Mouse (Mus musculus) limb, embryonic 15.5 days (tissue): ENCODE measurements at regions not wholly inside any gene's neighbourhood (a gene's known extent, or its start where the extent isn't known, plus 50 kb on each side); places are given as distances from the start of the nearest gene placed in this dataset.

Experiments
- ATAC-seq: fragments of 200-750 bp; cut with Nextera tagmentation; 2 replicates; pipeline ENCODE4 v1.8.0; 2017; ENCODE audit warnings: low read depth, moderate TSS enrichment; ENCODE audit not compliant: insufficient number of reproducible peaks, low FRiP score, low TSS enrichment
- H3K27ac ChIP-seq: fragments of 300-500 bp; sonication (generic); 2 replicates; pipeline ENCODE4 v1.5.1; 2015; ENCODE audit warnings: moderate library complexity, mild to moderate bottlenecking, inconsistent platforms
- H3K27me3 ChIP-seq: fragments of 300-500 bp; sonication (generic); 2 replicates; pipeline ENCODE4 v1.6.1; 2015; ENCODE audit warnings: inconsistent platforms
- H3K36me3 ChIP-seq: fragments of 300-500 bp; sonication (generic); 2 replicates; pipeline ENCODE4 v1.6.1; 2015; ENCODE audit warnings: inconsistent platforms
- H3K4me1 ChIP-seq: fragments of 300-500 bp; sonication (generic); 2 replicates; pipeline ENCODE4 v1.6.1; 2015; ENCODE audit warnings: inconsistent platforms
- H3K4me2 ChIP-seq: fragments of 300-500 bp; sonication (generic); 2 replicates; pipeline ENCODE4 v1.6.1; 2015; ENCODE audit warnings: mild to moderate bottlenecking, inconsistent platforms
- H3K4me3 ChIP-seq: fragments of 300-500 bp; sonication (generic); 2 replicates; pipeline ENCODE4 v1.5.1; 2015; ENCODE audit warnings: mild to moderate bottlenecking, inconsistent platforms
- H3K9ac ChIP-seq: fragments of 300-500 bp; sonication (generic); 2 replicates; pipeline ENCODE4 v1.6.1; 2015; ENCODE audit warnings: inconsistent platforms
- H3K9me3 ChIP-seq: fragments of 300-500 bp; sonication (generic); 2 replicates; pipeline ENCODE4 v1.6.1; 2016; ENCODE audit warnings: inconsistent platforms
- WGBS: fragments of 180-500 bp; shearing (Covaris S2); methylation state at CpG from one replicate; pipeline ENCODE4 v1.1.7; 2015; 5-methylcytosine and 5-hydroxymethylcytosine counted together

DNA sequence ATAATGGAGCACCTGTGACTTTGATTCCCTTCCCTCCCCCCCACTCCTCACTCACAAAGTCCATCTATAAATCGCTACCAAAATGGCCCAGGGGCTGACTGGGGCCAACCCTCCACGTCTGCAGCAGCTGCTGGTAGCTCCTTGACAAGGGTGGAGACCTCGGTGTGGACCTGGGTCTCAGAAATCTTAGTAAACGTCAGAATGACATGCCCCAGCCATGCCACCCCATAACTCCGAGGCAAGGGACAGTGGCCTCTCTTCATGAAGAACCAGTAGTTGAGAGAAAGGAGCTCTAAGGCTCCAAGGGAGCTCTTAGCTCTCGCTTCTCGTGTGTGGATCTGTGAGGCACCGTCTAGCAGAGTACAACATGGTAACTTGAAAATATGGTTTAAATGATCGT, 398.4 kb downstream of the Zfp536 start:
- H3K27ac ChIP-seq: no peak overlapping the region
- 0 out of 2 replicates have a peak, but pooled peaks cover 4% of the 10 kb centered on the region for H3K27me3 ChIP-seq
- WGBS: 24% methylated on average over 9 of the region's 9 CpGs
- no peak overlapping the region for H3K4me2 ChIP-seq
- no peaks in the 10 kb centered on the region for H3K9me3 ChIP-seq
- H3K36me3 ChIP-seq: no peaks in the 10 kb centered on the region
- H3K4me3 ChIP-seq: no peak overlapping the region
- no peak for ATAC-seq
- peaks cover 18% of the 10 kb centered on the region for H3K4me1 ChIP-seq
- H3K9ac ChIP-seq: no peak overlapping the region

DNA sequence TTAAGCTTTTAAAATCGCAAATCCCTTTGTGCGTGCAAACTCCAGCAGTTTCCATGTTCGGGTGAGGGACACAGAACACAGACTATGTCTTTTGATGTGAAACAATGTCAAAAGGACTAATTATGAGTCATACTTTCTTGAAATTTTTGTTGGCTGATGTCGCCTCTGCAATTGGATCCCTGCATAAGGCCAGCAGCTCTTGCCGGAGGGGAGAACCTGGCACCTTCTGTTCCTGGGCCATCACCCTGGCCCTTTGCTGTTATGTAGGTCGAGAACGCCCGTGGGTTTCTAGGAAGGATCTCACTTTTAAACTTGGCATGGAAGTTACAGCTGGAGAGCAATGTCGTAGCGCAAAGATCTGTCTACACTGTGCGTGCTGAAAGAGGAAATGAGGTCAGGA, 397.9 kb downstream of the Zfp536 start:
- Histone ChIP-seq H3K9me3 (no peaks in the 10 kb centered on the region), H3K27me3 (0 out of 2 replicates have a peak, but pooled peaks cover 4% of the 10 kb centered on the region), H3K4me1 (peaks cover 18% of the 10 kb centered on the region), H3K4me2 (no peak overlapping the region), H3K4me3 (no peak overlapping the region), H3K27ac (no peak overlapping the region), H3K36me3 (no peaks in the 10 kb centered on the region), H3K9ac (no peak overlapping the region)
- ATAC-seq: no peak
- 29% methylated on average over 11 of the region's 11 CpGs for WGBS

DNA sequence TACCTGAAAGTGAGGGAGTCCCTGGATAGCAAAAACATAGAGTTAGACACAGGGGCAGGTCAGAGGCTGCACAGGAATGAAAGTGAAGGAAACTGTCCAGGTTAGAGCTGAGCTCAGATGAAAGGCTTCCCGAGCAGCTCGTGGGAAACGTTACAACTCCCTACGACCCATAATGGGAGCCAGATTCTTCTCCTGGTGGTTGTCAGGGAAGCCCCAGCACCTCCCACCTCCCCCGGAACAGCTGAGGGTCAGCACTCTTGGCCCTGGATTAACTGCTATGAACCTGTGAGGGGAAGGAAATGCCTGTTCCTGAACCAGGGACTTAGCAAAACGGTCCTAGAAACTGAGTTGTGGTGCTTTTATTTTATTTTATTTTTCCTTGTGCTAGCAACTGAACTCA, 397.2 kb downstream of the Zfp536 start:
- Histone ChIP-seq H3K4me1 (peaks cover 14% of the 10 kb centered on the region), H3K36me3 (no peaks in the 10 kb centered on the region), H3K4me3 (no peak overlapping the region), H3K27ac (no peak overlapping the region), H3K9ac (no peak overlapping the region), H3K27me3 (0 out of 2 replicates have a peak, but pooled peaks cover 4% of the 10 kb centered on the region), H3K4me2 (no peak overlapping the region), H3K9me3 (no peaks in the 10 kb centered on the region)
- ATAC-seq: no peak
- 10% methylated on average over 6 of the region's 6 CpGs for WGBS

DNA sequence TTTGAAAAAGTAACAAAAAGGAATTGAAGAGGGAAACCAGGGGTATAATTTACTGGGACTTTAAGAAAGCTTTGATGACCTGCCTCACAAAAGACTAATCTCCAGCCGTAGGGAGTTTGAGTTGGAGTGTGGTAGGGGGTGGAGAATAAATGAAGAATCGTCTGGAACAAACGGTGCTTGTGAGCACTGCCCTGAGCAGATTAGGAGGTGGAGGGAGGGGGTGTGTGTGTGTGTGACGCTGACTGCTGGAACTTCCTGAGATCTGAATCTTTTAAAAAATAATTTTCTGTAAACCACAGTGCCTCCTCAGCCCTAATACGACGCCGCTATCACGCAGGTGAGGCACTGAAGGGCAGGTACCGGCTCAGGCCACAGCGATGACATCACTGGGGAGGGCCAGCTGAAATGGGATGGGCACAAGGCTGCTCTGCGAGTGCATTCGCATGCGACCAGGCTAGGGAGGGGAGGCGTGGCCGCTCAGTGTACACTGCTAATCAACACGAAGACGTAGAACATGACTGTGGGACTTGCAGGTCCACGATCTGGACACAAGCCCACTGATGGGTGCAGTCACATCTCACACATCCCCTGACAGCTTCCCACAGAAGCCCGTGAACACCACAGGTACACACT, 395.4 kb downstream of the Zfp536 start:
- H3K36me3 ChIP-seq: no peaks in the 10 kb centered on the region
- no peaks in the 10 kb centered on the region for H3K9me3 ChIP-seq
- H3K27ac ChIP-seq: no peak overlapping the region
- no peak for ATAC-seq
- H3K27me3 ChIP-seq: 0 out of 2 replicates have a peak, but pooled peaks cover 4% of the 10 kb centered on the region
- WGBS: 36% methylated on average over 19 of the region's 19 CpGs
- peaks cover 14% of the 10 kb centered on the region for H3K4me1 ChIP-seq
- no peak overlapping the region for H3K4me3 ChIP-seq
- no peak overlapping the region for H3K4me2 ChIP-seq
- no peak overlapping the region for H3K9ac ChIP-seq

DNA sequence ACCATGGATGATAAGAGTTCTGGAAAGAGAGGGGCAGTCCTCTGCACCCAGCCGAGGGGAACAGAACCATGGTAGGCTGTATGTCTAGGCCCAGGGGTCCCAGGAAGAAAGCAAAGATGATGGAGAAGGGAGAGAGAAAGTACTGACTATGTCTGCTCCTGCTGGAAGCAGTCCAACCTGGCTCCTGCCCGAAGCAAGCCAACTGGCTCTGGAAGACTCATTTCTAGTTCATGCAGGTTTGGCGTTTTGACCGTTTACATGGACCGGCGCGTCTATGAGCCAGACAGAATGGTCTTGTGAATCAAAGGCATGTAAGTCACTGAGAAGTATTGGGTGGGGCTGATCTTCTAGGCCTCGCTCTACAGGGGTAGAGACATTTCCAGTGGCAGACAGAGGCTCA, 385.6 kb downstream of the Zfp536 start:
- no peak for ATAC-seq
- H3K4me2 ChIP-seq: no peak overlapping the region
- H3K27me3 ChIP-seq: no peaks in the 10 kb centered on the region
- H3K4me3 ChIP-seq: no peak overlapping the region
- WGBS: 88% methylated on average over 8 of the region's 8 CpGs
- no peaks in the 10 kb centered on the region for H3K9me3 ChIP-seq
- H3K4me1 ChIP-seq: no peaks in the 10 kb centered on the region
- no peak overlapping the region for H3K27ac ChIP-seq
- H3K36me3 ChIP-seq: no peaks in the 10 kb centered on the region
- H3K9ac ChIP-seq: no peak overlapping the region

DNA sequence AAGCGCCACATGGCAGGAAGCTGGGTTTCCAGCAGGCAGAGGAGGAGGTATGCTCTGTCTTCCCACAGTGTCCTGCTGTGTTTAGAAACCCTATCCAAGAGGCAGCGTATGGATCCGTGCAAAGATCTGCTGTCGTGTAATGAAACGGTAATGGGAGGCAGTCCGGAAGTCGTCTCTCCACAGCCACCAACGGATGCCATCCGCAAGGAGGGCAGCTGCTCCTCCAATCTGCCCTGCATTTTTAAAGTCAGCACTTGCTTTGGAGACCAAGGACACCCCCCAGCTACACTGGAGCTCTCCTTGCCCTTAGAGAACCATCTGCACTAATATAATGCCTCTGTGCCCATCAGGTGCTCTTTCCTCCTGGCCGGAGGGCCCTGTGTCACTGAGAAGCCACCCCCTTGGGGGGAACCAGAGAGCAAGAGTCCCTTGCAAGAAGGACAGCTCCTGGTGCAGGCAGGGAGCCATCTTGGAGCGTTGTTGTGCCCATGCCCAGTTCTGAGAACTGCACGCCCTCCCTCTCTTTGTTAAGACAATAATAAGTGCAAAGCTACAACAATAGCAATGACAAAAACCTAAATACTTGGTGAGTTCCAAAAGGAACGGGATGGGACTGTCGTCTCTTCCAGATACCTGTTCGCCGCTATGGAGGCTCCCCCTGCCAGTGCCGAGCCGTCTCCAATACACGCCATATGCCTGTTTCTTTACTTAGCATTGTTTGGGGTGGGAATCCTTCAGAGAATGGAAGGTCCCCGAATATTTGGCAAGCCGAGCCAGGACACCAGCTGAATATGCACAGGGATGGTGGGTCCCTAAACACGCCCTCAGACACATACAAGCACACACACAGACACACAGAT, 384.4 kb downstream of the Zfp536 start:
- H3K27me3 ChIP-seq: no peaks in the 10 kb centered on the region; the same call in 1 of the 2 replicates
- 82% methylated on average over 22 of the region's 22 CpGs for WGBS
- no peak for ATAC-seq
- no peaks in the 10 kb centered on the region for H3K36me3 ChIP-seq
- no peak overlapping the region for H3K4me2 ChIP-seq
- H3K27ac ChIP-seq: no peak overlapping the region
- no peaks in the 10 kb centered on the region for H3K4me1 ChIP-seq
- H3K9me3 ChIP-seq: no peaks in the 10 kb centered on the region
- H3K4me3 ChIP-seq: no peak overlapping the region
- no peak overlapping the region for H3K9ac ChIP-seq

DNA sequence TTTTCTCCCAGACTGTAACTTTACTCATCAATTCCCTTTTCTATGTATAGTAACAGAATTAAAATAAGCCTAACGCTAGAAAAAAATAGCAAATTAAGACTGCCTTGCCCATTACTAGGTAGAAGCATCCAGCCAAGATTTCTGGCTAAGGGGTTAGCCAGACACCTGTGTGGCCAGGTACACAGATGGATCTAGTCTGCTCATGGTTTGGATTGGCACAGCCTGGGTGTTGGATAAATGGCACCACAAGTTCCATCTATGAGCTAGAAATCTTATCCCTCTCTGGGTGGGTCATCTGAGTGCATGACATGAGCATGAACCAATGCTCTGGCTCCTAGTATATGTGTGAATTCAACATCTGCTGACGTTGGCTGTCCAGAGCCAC, 383.7 kb downstream of the Zfp536 start:
- WGBS: 84% methylated on average over 2 of the region's 2 CpGs
- no peaks in the 10 kb centered on the region for H3K4me1 ChIP-seq
- H3K9me3 ChIP-seq: no peaks in the 10 kb centered on the region
- H3K27ac ChIP-seq: no peak overlapping the region
- no peak overlapping the region for H3K4me3 ChIP-seq
- ATAC-seq: no peak
- no peak overlapping the region for H3K9ac ChIP-seq
- no peaks in the 10 kb centered on the region for H3K36me3 ChIP-seq
- H3K27me3 ChIP-seq: no peaks in the 10 kb centered on the region; the same call in 1 of the 2 replicates
- no peak overlapping the region for H3K4me2 ChIP-seq

DNA sequence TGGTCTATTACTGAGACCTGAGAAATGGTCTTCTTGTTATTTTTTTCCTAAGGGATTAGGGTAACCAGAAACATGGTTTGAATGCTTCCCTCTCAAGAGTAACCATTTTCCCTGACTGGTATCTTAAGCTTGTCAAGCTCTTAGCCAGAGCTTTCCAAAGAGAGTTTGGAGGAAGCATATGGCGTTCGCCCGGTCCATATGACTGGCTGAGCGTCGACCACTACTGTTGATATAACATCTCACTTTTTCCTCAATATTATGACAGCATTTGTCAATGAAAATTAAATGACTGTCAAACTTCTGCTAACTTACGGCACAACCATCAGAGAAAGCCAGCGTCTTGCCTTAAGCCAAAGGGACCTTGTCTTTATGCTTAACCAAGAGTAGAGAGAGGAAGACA, 383.2 kb downstream of the Zfp536 start:
- Histone ChIP-seq H3K4me3 (no peak overlapping the region), H3K27ac (no peak overlapping the region), H3K4me1 (no peaks in the 10 kb centered on the region), H3K9ac (no peak overlapping the region), H3K27me3 (no peaks in the 10 kb centered on the region; the same call in 1 of the 2 replicates), H3K9me3 (no peaks in the 10 kb centered on the region), H3K4me2 (no peak overlapping the region), H3K36me3 (no peaks in the 10 kb centered on the region)
- ATAC-seq: no peak
- 94% methylated on average over 7 of the region's 7 CpGs for WGBS

DNA sequence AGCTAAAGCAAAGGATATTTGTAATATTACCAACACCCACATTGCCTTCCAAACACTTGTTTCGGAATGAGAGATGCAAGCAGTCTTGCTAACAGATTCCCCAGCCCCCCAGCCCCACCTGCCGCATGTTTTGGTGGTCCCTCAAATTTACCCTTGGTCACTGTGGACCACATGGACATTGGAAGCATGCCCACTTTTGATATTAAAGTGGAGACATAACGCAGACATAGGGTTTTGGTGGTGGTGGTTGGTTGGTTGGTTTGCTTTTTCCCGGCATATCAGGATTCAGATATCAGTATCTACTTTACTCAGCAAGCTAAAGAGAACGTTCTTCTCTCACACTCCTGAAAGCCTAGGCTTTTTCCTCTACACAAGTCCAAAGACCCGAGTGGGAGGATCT, 381.3 kb downstream of the Zfp536 start:
- Histone ChIP-seq H3K9ac (no peak overlapping the region), H3K27me3 (no peaks in the 10 kb centered on the region; the same call in 1 of the 2 replicates), H3K36me3 (no peaks in the 10 kb centered on the region), H3K9me3 (no peaks in the 10 kb centered on the region), H3K4me3 (no peak overlapping the region), H3K4me1 (no peaks in the 10 kb centered on the region), H3K4me2 (no peak overlapping the region), H3K27ac (no peak overlapping the region)
- WGBS: 86% methylated on average over 6 of the region's 6 CpGs
- ATAC-seq: no peak

DNA sequence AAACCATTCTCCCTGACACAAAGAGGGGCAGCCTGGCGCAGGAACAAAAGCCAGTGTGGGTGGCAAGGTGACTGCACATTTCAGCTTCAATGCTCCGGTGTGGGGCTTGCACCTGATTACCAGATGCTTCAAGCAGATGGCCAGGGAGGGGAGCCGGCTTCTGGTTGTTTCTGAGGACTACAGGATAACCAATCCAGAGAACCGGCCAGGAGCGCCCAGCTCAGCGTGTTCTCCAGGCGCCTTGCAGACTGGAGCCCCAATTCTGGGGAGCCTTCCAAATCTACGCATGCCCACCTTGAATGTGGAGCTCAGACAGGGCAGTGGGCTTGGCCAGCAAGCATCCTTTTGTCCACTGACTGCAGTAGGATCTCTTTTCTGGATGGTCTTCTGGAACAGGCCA, 380.8 kb downstream of the Zfp536 start:
- H3K9ac ChIP-seq: no peak overlapping the region
- no peaks in the 10 kb centered on the region for H3K4me1 ChIP-seq
- H3K9me3 ChIP-seq: no peaks in the 10 kb centered on the region
- H3K36me3 ChIP-seq: no peaks in the 10 kb centered on the region
- H3K4me2 ChIP-seq: no peak overlapping the region
- no peak overlapping the region for H3K4me3 ChIP-seq
- ATAC-seq: no peak
- 78% methylated on average over 8 of the region's 8 CpGs for whole genome bisulfite sequencing
- H3K27me3 ChIP-seq: no peaks in the 10 kb centered on the region; the same call in 1 of the 2 replicates
- H3K27ac ChIP-seq: no peak overlapping the region

DNA sequence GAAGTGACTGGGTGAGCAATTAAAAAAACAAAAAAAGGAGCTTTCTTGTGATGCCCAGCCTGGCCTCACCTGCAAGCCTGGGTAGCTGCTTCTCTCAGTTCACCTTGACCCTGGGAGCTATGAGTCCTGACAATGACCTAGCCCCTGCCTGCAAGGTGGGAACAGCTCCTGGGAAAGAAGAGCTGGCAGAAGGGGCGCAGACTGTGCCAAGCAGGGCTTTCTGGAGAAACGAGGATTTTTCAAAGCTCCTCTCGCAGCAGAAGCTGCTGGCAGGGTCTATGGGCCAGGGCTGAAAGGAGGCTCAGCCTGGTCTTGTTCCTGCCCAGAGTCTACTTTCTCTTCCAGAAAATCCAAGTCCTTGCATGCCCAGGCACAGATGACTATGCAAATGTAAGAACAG, 380.4 kb downstream of the Zfp536 start:
- H3K4me1 ChIP-seq: no peaks in the 10 kb centered on the region
- no peaks in the 10 kb centered on the region for H3K9me3 ChIP-seq
- H3K27me3 ChIP-seq: no peaks in the 10 kb centered on the region; the same call in 1 of the 2 replicates
- H3K4me2 ChIP-seq: no peak overlapping the region
- no peak overlapping the region for H3K9ac ChIP-seq
- H3K4me3 ChIP-seq: no peak overlapping the region
- WGBS: 65% methylated on average over 3 of the region's 3 CpGs
- no peaks in the 10 kb centered on the region for H3K36me3 ChIP-seq
- no peak overlapping the region for H3K27ac ChIP-seq
- no peak for ATAC-seq

DNA sequence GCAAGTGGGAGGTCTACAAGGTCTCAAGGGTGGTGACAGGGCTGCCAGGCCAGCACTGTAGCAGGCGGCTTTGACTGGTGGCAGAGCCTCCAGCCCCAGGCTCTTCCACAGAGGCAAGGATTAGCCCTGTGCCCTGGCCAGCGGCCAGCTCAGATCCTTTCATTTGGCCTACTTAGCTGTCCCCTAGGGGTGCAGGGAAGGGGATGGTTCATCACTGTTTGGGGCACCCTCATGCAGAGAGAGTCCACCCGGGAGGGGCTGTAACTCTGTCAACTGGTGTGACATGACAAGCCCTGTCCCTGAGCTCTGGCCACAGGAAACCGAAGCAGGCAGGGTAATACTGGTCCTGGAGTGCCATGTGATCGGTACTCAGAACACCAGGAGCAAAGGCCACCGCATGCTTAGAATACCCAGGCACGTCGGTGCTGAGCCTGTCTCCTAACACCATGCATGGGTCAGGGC, 378.4 kb downstream of the Zfp536 start:
- H3K36me3 ChIP-seq: no peaks in the 10 kb centered on the region
- WGBS: 60% methylated on average over 8 of the region's 8 CpGs

More for the DNA sequence above, 378.4 kb downstream of the Zfp536 start:
- Histone ChIP-seq H3K4me3 (no peak overlapping the region), H3K9me3 (no peaks in the 10 kb centered on the region), H3K4me2 (no peak overlapping the region), H3K9ac (no peak overlapping the region), H3K27me3 (no peaks in the 10 kb centered on the region; the same call in 1 of the 2 replicates), H3K27ac (no peak overlapping the region), H3K4me1 (no peaks in the 10 kb centered on the region)
- no peak for ATAC-seq
